Mouse (Mus musculus) bone marrow, adult 2 months (tissue): ENCODE results near the gene Ryr2.

Experiments
- CTCF ChIP-seq: fragments of 200-500 bp; IDR thresholded peaks from 2 replicates; pipeline ENCODE4 v1.5.1; 2011; ENCODE audit warnings: low read length, control low read depth; ENCODE audit not compliant: control insufficient read depth, insufficient read depth
- POLR2A ChIP-seq: fragments of 200-500 bp; IDR thresholded peaks from 2 replicates; pipeline ENCODE4 v1.6.1; 2011; ENCODE audit warnings: low read depth, mild to moderate bottlenecking, control low read depth, low read length, borderline replicate concordance; ENCODE audit not compliant: control insufficient read depth

- no peak for TF ChIP-seq POLR2A
- TF ChIP-seq CTCF = no peak
These were observed 22.4 kb upstream of the Ryr2 start for GRCm38 (mm10) chr13:12129121-12129520.
